Mouse (Mus musculus): ENCODE data around the gene Fbxl21.

DNA sequence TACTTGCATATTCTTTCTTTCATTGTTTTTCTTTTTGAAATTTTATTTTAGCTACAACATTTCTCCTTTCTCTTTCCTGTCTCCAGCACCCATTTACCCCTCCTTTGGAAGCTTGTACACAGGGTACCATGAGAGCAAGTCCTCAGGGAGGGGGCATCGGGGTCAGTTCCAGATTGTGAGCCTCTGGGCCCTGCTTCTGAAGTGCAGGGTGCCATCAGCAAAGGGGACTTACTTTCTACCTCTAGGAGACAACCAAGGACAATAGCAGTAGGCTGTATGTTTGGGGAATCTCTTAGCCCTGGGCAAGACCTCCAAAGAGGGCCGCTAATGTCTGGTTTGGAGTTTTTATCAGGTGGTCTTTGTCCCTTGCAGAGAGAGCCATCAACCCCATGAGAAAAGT is 31.7 kb downstream of the Fbxl21 start:
- TF ChIP-seq CTCF (IDR thresholded peaks at IDR 0.05; ENCODE audit: control insufficient read depth, insufficient read depth, insufficient read length) = no peak
- TF ChIP-seq USF1 (IDR thresholded peaks at IDR 0.05; ENCODE audit: low read depth) = no peak
- TF ChIP-seq MAX (IDR thresholded peaks at IDR 0.05) = no peak
- no peak for TF ChIP-seq MYOD1 (IDR thresholded peaks at IDR 0.05; ENCODE audit: control insufficient read depth, insufficient read length, low read depth)
- TF ChIP-seq CEBPB (IDR thresholded peaks at IDR 0.05; ENCODE audit: low read depth) = no peak
- no peak for TF ChIP-seq FOSL1 (IDR thresholded peaks at IDR 0.05; ENCODE audit: insufficient read depth, low read length, poor library complexity, severe bottlenecking)

Data from C2C12 (cell line).